Mouse (Mus musculus) inflammation-experienced regulatory T-cells, adult 6 months (primary cell): ENCODE measurements around the gene Gabbr2. TPM values are rescaled to one million over a fixed set of nuclear protein-coding genes. Genes with fewer than 3 reads are reported as not detected.

Experiments used
- ATAC-seq: one replicate; pipeline ENCODE4 v1.8.0; 2017
- polyA plus RNA-seq, 3 experiments: library from polyadenylated mRNA; unstranded; fragments of 100-300 nt; shearing (Covaris generic); gene quantifications; one replicate each; pipeline ENCODE4 v1.2.1; 2017

Gabbr2 gene
- polyA plus RNA-seq, 3 experiments from 2014 or later, result not detected

GRCm38 (mm10) chr4:46988257-46988656 lies 3.4 kb downstream of the Gabbr2 start:
- ATAC-seq, result no peak

- no peak for ATAC-seq
Measured at GRCm38 (mm10) chr4:46987809-46988208, 3.9 kb downstream of the Gabbr2 start.

- ATAC-seq, result no peak
Measured at GRCm38 (mm10) chr4:46986054-46986453, 5.6 kb downstream of the Gabbr2 start.

GRCm38 (mm10) chr4:46982912-46983311 lies 8.8 kb downstream of the Gabbr2 start:
- ATAC-seq, result no peak

GRCm38 (mm10) chr4:46982094-46982493 lies 9.6 kb downstream of the Gabbr2 start:
- ATAC-seq, result no peak

- ATAC-seq, result no peak
Measured at GRCm38 (mm10) chr4:46978371-46978770, 13.3 kb downstream of the Gabbr2 start.

- no peak for ATAC-seq
Measured at GRCm38 (mm10) chr4:46977161-46977560, 14.5 kb downstream of the Gabbr2 start.

GRCm38 (mm10) chr4:46976671-46977071 lies 15.0 kb downstream of the Gabbr2 start:
- no peak for ATAC-seq

- ATAC-seq, result no peak
Measured at GRCm38 (mm10) chr4:46973322-46973721, 18.4 kb downstream of the Gabbr2 start.

- no peak for ATAC-seq
Measured at GRCm38 (mm10) chr4:46967981-46968380, 23.7 kb downstream of the Gabbr2 start.

- ATAC-seq, result no peak
Measured at GRCm38 (mm10) chr4:46966551-46966950, 25.1 kb downstream of the Gabbr2 start.

GRCm38 (mm10) chr4:46961403-46961802 lies 30.3 kb downstream of the Gabbr2 start:
- ATAC-seq, result no peak

GRCm38 (mm10) chr4:46960208-46960607 lies 31.5 kb downstream of the Gabbr2 start:
- ATAC-seq, result no peak

- ATAC-seq, result no peak
Measured at GRCm38 (mm10) chr4:46959776-46960175, 31.9 kb downstream of the Gabbr2 start.

- ATAC-seq, result no peak
Measured at GRCm38 (mm10) chr4:46957955-46958354, 33.7 kb downstream of the Gabbr2 start.

GRCm38 (mm10) chr4:46956966-46957365 lies 34.7 kb downstream of the Gabbr2 start:
- no peak for ATAC-seq

GRCm38 (mm10) chr4:46953021-46953420 lies 38.7 kb downstream of the Gabbr2 start:
- no peak for ATAC-seq

- no peak for ATAC-seq
Measured at GRCm38 (mm10) chr4:46952562-46952961, 39.1 kb downstream of the Gabbr2 start.

- no peak for ATAC-seq
Measured at GRCm38 (mm10) chr4:46934291-46934690, 57.4 kb downstream of the Gabbr2 start.

- ATAC-seq, result no peak
Measured at GRCm38 (mm10) chr4:46933590-46933989, 58.1 kb downstream of the Gabbr2 start.

GRCm38 (mm10) chr4:46931706-46932397 lies 59.8 kb downstream of the Gabbr2 start:
- ATAC-seq, result no peak

GRCm38 (mm10) chr4:46928112-46928511 lies 63.6 kb downstream of the Gabbr2 start:
- ATAC-seq, result no peak

- ATAC-seq, result no peak
Measured at GRCm38 (mm10) chr4:46919144-46919543, 72.5 kb downstream of the Gabbr2 start.

- ATAC-seq, result no peak
Measured at GRCm38 (mm10) chr4:46916786-46917185, 74.9 kb downstream of the Gabbr2 start.

GRCm38 (mm10) chr4:46915934-46916333 lies 75.7 kb downstream of the Gabbr2 start:
- no peak for ATAC-seq
